Mouse (Mus musculus) adrenal gland, postnatal 10 days (tissue): ENCODE results near the gene Dpp7. TPM values are rescaled to one million over a fixed set of nuclear protein-coding genes. Genes with fewer than 3 reads are reported as not detected.

Experiments
- DNase-seq: peaks from one replicate; pipeline ENCODE4 v3.0.0; 2021; ENCODE audit warnings: mixed read lengths
- long read RNA-seq, 2 experiments: library from polyadenylated mRNA; stranded (forward); transcript quantifications; one replicate each; pipeline ENCODE4 v2.0.0; 2021
- total RNA-seq, 2 experiments: library from RNA; stranded (reverse); gene quantifications; 2 replicates each; pipeline ENCODE4 v1.2.3; 2021

Dpp7 gene
- 10 to 100 TPM; 15.4 to 19.1 TPM for total RNA-seq
- long read RNA-seq, experiment 1, transcript Dpp7-201 (13 exons, 1,682 nt) = major isoform, 9 of 14 reads
- long read RNA-seq, experiment 1, partial matches to known transcripts = 4 of 14 reads
- long read RNA-seq, experiment 1, other reads (novel, unspliced or antisense) = 1 of 14 reads
- long read RNA-seq, experiment 2, transcript Dpp7-201 (13 exons, 1,682 nt) = major isoform, 10 of 19 reads
- long read RNA-seq, experiment 2, partial matches to known transcripts = 3 of 19 reads
- long read RNA-seq, experiment 2, other reads (novel, unspliced or antisense) = 6 of 19 reads

GRCm38 (mm10) chr2:25356208-25357079 lies at the start of gene Dpp7:
Gene Dpp7 (minus strand): TSS chr2:25356359.
- peak; percentile 87 for DNase-seq

- DNase-seq = no peak
Measured at GRCm38 (mm10) chr2:25403994-25404393, 47.8 kb upstream of the Dpp7 start.

GRCm38 (mm10) chr2:25402972-25403601 lies 46.9 kb upstream of the Dpp7 start:
- DNase-seq = peak; percentile 76

- peak; percentile 86 for DNase-seq
Measured at GRCm38 (mm10) chr2:25402377-25402971, 46.3 kb upstream of the Dpp7 start.

- DNase-seq = peak; percentile 80
Measured at GRCm38 (mm10) chr2:25400764-25401163, 44.6 kb upstream of the Dpp7 start.

DNA sequence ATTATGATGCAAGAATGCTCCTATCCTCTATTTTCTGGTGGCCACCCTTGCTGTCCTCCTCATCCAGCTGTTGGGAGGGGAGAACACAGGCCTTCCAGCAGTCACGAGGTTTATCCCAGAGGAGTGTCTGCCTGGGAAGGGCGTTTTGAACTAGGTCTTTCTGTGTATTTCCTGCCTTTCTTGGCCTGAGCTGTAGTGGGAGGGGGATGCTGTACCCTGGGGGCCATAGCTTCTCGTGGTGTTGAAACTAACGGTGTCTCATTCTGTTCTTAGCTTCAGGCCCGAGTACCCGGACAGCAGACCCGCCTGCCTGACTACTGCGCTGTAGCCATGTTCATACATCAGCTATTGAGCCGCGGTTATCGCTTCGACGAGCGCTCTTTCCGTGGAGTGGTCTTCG lies 44.1 kb upstream of the Dpp7 start:
- no peak for DNase-seq

DNA sequence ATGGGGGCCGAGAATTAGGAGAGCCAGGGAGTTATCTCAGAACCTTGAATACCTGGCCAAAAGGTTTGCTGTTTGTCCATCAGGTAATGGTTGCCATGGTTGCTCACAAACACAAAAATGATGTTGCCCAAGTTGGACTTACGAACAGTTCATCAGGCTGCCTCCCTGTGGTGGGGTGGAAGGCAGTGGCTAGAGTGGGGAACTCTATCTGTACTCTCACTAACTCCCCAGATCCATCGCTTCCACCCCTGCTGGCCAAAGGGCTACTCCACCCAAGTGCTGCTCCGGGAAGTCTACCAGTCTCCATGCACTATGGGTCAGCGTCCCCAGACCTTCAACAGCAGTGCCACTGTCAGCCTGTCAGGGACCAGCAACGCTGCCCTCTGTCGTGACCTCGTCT lies 42.9 kb upstream of the Dpp7 start, which contains the start of gene Npdc1:
TSS of gene Npdc1 (plus strand) at position 301 of the 400 bp plus-strand sequence.
- no peak for DNase-seq

- DNase-seq = no peak
Measured at GRCm38 (mm10) chr2:25398065-25398464, 41.9 kb upstream of the Dpp7 start.

GRCm38 (mm10) chr2:25397010-25397409 lies 40.9 kb upstream of the Dpp7 start:
- DNase-seq = no peak

- peak; percentile 49 for DNase-seq
Measured at GRCm38 (mm10) chr2:25396597-25396983, 40.4 kb upstream of the Dpp7 start.

- DNase-seq = peak; percentile 54
Measured at GRCm38 (mm10) chr2:25395721-25396596, 39.8 kb upstream of the Dpp7 start, which contains the start of gene Entpd2. Gene Entpd2 (plus strand): TSS chr2:25395874.

- DNase-seq = peak; percentile 20
Measured at GRCm38 (mm10) chr2:25394281-25395221, 38.4 kb upstream of the Dpp7 start.

DNA sequence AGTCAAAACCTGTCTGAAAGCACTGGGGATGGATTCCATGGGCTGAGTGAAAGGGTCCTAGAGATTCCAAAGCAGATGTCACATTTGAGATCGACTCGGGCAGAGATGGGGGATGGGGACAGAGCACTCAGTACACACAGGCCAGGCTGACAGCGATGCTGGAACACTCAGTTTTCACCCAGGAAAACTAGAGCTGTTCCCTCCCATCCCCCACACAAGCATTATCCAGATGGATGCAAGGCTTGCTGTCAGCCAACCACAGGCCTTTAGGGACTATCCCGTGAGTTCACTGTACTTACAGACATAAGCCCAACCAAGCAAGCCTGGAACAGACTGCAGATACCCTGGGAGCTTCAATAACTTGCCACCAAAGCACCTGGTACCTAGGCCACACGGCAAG lies 35.1 kb upstream of the Dpp7 start:
- DNase-seq = no peak

DNA sequence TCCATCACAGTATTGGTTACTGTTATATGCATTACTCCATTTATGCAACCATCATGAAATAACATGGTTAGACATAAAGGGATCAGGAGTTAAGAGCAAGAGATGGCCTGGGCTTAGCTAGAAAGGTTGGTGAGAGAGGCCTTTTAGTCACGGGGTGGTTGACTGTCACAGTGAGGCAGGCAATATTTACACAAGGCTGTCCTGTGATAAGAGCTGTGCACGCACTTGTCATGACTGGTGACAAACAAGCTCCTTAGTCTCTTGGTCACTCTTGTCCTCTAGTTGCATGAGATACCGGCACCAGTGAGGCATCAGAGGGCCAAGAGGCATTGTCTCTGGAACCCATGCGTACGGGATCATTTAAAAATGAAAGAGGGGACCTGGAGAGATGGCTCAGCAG lies 28.3 kb upstream of the Dpp7 start:
- no peak for DNase-seq

DNA sequence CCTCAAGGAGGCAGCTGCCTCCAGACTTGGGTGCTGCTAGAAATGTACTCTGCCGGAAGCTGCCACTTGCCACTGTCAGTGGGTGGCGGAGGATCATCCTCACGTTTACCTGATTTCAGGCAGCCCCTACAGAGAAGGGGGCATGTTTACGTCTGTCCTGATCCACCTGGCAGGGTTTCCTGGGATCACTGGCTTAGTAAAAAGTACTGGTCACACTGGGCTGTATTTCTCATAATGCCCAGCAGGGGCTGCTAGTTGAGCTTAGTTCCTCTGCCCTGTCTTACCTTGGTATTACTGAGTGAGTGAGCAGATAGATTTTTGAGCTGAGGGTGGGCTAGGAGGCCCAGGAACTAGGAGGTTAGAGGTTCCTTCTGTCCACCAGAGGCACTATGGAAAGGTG lies 20.4 kb upstream of the Dpp7 start:
- peak; percentile 63 for DNase-seq

GRCm38 (mm10) chr2:25373431-25373830 lies 17.3 kb upstream of the Dpp7 start:
- no peak for DNase-seq

GRCm38 (mm10) chr2:25372644-25373391 lies 16.7 kb upstream of the Dpp7 start:
- no peak for DNase-seq

DNA sequence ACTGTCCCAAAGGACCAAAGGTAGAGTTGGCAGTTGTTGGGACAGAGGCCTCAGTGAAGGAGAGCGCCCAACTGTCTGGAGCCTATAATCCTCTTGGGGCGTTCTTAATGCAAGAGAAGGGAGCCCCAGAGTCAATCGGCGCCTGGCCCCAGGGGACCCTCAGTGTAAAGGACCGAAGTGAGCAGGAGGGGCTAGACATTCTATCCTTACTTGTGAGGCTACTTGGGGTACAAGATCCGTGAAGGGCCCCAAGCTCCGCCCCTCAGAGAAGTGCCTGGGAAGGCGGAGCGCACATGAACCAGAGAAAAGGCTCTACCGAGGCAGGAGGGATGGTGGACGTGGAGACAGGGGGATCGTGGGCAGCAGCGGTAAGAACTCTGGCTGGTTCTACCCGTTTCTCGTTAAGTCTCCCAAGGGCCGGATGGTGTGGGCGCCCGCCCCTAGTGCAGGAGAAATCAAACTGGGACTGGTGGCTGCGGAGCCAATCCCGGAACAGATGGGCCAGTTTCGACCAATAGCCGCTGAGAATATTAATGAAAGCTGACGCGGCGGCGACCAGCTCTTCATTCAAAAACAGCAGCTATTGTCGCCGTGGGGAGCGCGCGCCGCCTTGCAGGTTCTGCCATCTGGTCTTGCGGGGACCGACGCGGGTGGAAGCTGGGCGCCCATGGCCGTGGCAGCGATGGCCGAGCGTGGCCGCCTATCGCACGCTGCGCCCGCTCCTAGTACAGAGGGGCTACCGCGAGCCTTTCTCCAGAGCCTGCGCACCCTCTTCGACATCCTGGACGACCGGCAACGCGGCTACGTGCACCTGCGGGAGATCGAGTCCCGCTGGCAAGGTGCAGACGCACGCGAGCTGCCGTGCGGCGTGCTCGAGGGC lies 15.8 kb upstream of the Dpp7 start, which contains the start of gene Sapcd2:
TSS of gene Sapcd2 (plus strand) at position 558 of the 880 bp plus-strand sequence.
- DNase-seq = peak; percentile 90
